Mouse (Mus musculus): Measurements from ENCODE around the gene Tm4sf19. TPM values are rescaled to one million over a fixed set of nuclear protein-coding genes. Genes with fewer than 3 reads are reported as not detected.

Gene Tm4sf19
- total and polyA plus RNA-seq, 2 experiments from 2014 or later: not detected

- ATAC-seq (ENCODE audit: low FRiP score) (no peak), DNase-seq (ENCODE audit: low spot score) (no peak)
- no peaks in the 10 kb centered on the region for H3K9me3 ChIP-seq (ENCODE audit: low read length)
- H3K27me3 ChIP-seq (ENCODE audit: insufficient read depth, low read length): no peaks in the 10 kb centered on the region
- H3K36me3 ChIP-seq (ENCODE audit: insufficient read depth, low read length): peaks cover 4% of the 10 kb centered on the region; the same call in 1 of the 2 replicates
- no peak overlapping the region for H3K9ac ChIP-seq (replicated peaks; ENCODE audit: low read length, poor library complexity, severe bottlenecking)
- no peak overlapping the region for H3K27ac ChIP-seq (ENCODE audit: low read depth, low read length)
- TF ChIP-seq CTCF (IDR thresholded peaks at IDR 0.05): no peak
- WGBS: 60% methylated on average over 3 of the region's 3 CpGs
- no peaks in the 10 kb centered on the region for H3K4me1 ChIP-seq (ENCODE audit: insufficient read depth, low read length)
- H3K4me3 ChIP-seq (ENCODE audit: low read depth, low read length): no peak overlapping the region
- no peak overlapping the region for H3K4me2 ChIP-seq (ENCODE audit: low read depth, low read length, poor library complexity, severe bottlenecking)
Measured at GRCm38 (mm10) chr16:32396541-32396835, 3.8 kb upstream of the Tm4sf19 start.

- no peak overlapping the region for H3K27ac ChIP-seq (ENCODE audit: low read depth, low read length)
- DNase-seq (ENCODE audit: low spot score) (no peak), ATAC-seq (ENCODE audit: low FRiP score) (no peak)
- 76% methylated on average over 3 of the region's 3 CpGs for WGBS
- no peaks in the 10 kb centered on the region for H3K4me1 ChIP-seq (ENCODE audit: insufficient read depth, low read length)
- no peaks in the 10 kb centered on the region for H3K9me3 ChIP-seq (ENCODE audit: low read length)
- no peaks in the 10 kb centered on the region for H3K27me3 ChIP-seq (ENCODE audit: insufficient read depth, low read length)
- no peak for TF ChIP-seq CTCF (IDR thresholded peaks at IDR 0.05)
- no peak overlapping the region for H3K9ac ChIP-seq (replicated peaks; ENCODE audit: low read length, poor library complexity, severe bottlenecking)
- H3K36me3 ChIP-seq (ENCODE audit: insufficient read depth, low read length): peaks cover under 1% of the 10 kb centered on the region; the same call in 1 of the 2 replicates
- H3K4me2 ChIP-seq (ENCODE audit: low read depth, low read length, poor library complexity, severe bottlenecking): no peak overlapping the region
- no peak overlapping the region for H3K4me3 ChIP-seq (ENCODE audit: low read depth, low read length)
Measured at GRCm38 (mm10) chr16:32398206-32398605, 2.1 kb upstream of the Tm4sf19 start.

- no peak overlapping the region for H3K4me3 ChIP-seq (ENCODE audit: low read depth, low read length)
- H3K36me3 ChIP-seq (ENCODE audit: insufficient read depth, low read length): no peaks in the 10 kb centered on the region
- no peak overlapping the region for H3K4me2 ChIP-seq (ENCODE audit: low read depth, low read length, poor library complexity, severe bottlenecking)
- H3K9ac ChIP-seq (replicated peaks; ENCODE audit: low read length, poor library complexity, severe bottlenecking): no peak overlapping the region
- H3K4me1 ChIP-seq (ENCODE audit: insufficient read depth, low read length): no peaks in the 10 kb centered on the region
- H3K27me3 ChIP-seq (ENCODE audit: insufficient read depth, low read length): no peaks in the 10 kb centered on the region
- no peak overlapping the region for H3K27ac ChIP-seq (ENCODE audit: low read depth, low read length)
- 83% methylated on average over 9 of the region's 9 CpGs for WGBS
- no peaks in the 10 kb centered on the region for H3K9me3 ChIP-seq (ENCODE audit: low read length)
- ATAC-seq (ENCODE audit: low FRiP score) (no peak), DNase-seq (ENCODE audit: low spot score) (no peak)
- TF ChIP-seq CTCF (IDR thresholded peaks at IDR 0.05): no peak
Measured at GRCm38 (mm10) chr16:32401335-32401965, 1.1 kb downstream of the Tm4sf19 start.

GRCm38 (mm10) chr16:32402818-32403217, 2.5 kb downstream of the Tm4sf19 start:
- H3K36me3 ChIP-seq (ENCODE audit: insufficient read depth, low read length): no peaks in the 10 kb centered on the region
- no peaks in the 10 kb centered on the region for H3K9me3 ChIP-seq (ENCODE audit: low read length)
- H3K4me1 ChIP-seq (ENCODE audit: insufficient read depth, low read length): no peaks in the 10 kb centered on the region
- H3K9ac ChIP-seq (replicated peaks; ENCODE audit: low read length, poor library complexity, severe bottlenecking): no peak overlapping the region
- WGBS: 92% methylated on average over 3 of the region's 3 CpGs
- TF ChIP-seq CTCF (IDR thresholded peaks at IDR 0.05): no peak
- no peak for ATAC-seq (ENCODE audit: low FRiP score)
- H3K27me3 ChIP-seq (ENCODE audit: insufficient read depth, low read length): no peaks in the 10 kb centered on the region
- DNase-seq (ENCODE audit: low spot score): no peak
- H3K4me3 ChIP-seq (ENCODE audit: low read depth, low read length): no peak overlapping the region
- no peak overlapping the region for H3K27ac ChIP-seq (ENCODE audit: low read depth, low read length)
- no peak overlapping the region for H3K4me2 ChIP-seq (ENCODE audit: low read depth, low read length, poor library complexity, severe bottlenecking)

GRCm38 (mm10) chr16:32405716-32406115, 5.4 kb downstream of the Tm4sf19 start:
- Histone ChIP-seq H3K27ac (ENCODE audit: low read depth, low read length) (no peak overlapping the region), H3K9ac (replicated peaks; ENCODE audit: low read length, poor library complexity, severe bottlenecking) (no peak overlapping the region), H3K4me3 (ENCODE audit: low read depth, low read length) (no peak overlapping the region), H3K9me3 (ENCODE audit: low read length) (no peaks in the 10 kb centered on the region), H3K4me2 (ENCODE audit: low read depth, low read length, poor library complexity, severe bottlenecking) (no peak overlapping the region), H3K4me1 (ENCODE audit: insufficient read depth, low read length) (no peaks in the 10 kb centered on the region), H3K36me3 (ENCODE audit: insufficient read depth, low read length) (no peaks in the 10 kb centered on the region), H3K27me3 (ENCODE audit: insufficient read depth, low read length) (no peaks in the 10 kb centered on the region)
- ATAC-seq (ENCODE audit: low FRiP score): no peak
- 93% methylated on average over 9 of the region's 9 CpGs for WGBS
- TF ChIP-seq CTCF (IDR thresholded peaks at IDR 0.05): no peak
- no peak for DNase-seq (ENCODE audit: low spot score)

- H3K9me3 ChIP-seq (ENCODE audit: low read length): no peaks in the 10 kb centered on the region
- DNase-seq (ENCODE audit: low spot score): no peak
- no peaks in the 10 kb centered on the region for H3K27me3 ChIP-seq (ENCODE audit: insufficient read depth, low read length)
- H3K36me3 ChIP-seq (ENCODE audit: insufficient read depth, low read length): no peaks in the 10 kb centered on the region
- H3K27ac ChIP-seq (ENCODE audit: low read depth, low read length): no peak overlapping the region
- no peak overlapping the region for H3K4me2 ChIP-seq (ENCODE audit: low read depth, low read length, poor library complexity, severe bottlenecking)
- no peak overlapping the region for H3K9ac ChIP-seq (replicated peaks; ENCODE audit: low read length, poor library complexity, severe bottlenecking)
- TF ChIP-seq CTCF (IDR thresholded peaks at IDR 0.05): no peak
- H3K4me3 ChIP-seq (ENCODE audit: low read depth, low read length): no peak overlapping the region
- H3K4me1 ChIP-seq (ENCODE audit: insufficient read depth, low read length): no peaks in the 10 kb centered on the region
- WGBS: 74% methylated on average over 6 of the region's 6 CpGs
- no peak for ATAC-seq (ENCODE audit: low FRiP score)
Measured at GRCm38 (mm10) chr16:32406671-32407070, 6.4 kb downstream of the Tm4sf19 start.

Data from midbrain, postnatal 0 days (tissue).